Mouse (Mus musculus): ENCODE measurements around the gene Hemk1. TPM values are rescaled to one million over a fixed set of nuclear protein-coding genes. Genes with fewer than 3 reads are reported as not detected.

Hemk1 gene
- polyA plus RNA-seq, 1 experiment from 2014 or later = 9.7 TPM

DNA sequence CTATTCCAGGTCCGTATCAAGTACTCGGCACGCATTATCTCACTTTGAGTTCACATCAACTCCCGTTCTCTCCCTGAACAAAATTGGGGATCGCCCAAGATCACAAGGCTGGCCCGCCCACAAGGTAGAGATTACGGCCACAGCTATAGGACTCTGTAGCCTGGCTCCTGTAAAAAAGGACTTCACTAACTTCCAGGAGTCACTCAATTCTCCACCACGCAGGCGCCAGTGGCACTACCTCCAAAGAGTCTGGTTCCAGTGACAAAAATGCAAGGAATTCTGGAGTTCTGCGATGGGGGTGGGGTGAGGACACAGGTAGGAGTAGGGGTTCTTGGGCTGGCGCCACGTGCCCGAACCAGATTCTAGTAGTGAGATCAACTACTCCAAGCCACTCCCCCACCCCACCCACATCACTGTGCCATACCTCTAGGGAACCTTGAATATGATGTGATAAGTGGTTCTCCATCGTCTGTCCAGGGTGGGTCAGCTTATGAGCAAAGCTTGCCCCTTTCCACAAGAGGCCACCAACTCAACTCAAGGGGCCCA lies 50.0 kb downstream of the Hemk1 start:
- no peak for ATAC-seq (ENCODE audit: low FRiP score)
- no peaks in the 10 kb centered on the region for H3K36me3 ChIP-seq (ENCODE audit: control insufficient read depth, insufficient read depth, low read length)
- H3K9ac ChIP-seq (ENCODE audit: low read depth, low read length) = no peak overlapping the region
- no peaks in the 10 kb centered on the region for H3K9me3 ChIP-seq (ENCODE audit: control insufficient read depth, low read length)
- no peak for DNase-seq (ENCODE audit: low spot score)
- no peak overlapping the region for H3K27ac ChIP-seq (ENCODE audit: low read depth, low read length)
- H3K4me1 ChIP-seq (replicated peaks; ENCODE audit: control insufficient read depth, insufficient read depth, low read length) = peaks cover 3% of the 10 kb centered on the region; the same call in 1 of the 2 replicates
- no peak overlapping the region for H3K4me3 ChIP-seq (ENCODE audit: low read depth, low read length)
- 91% methylated on average over 14 of the region's 14 CpGs for WGBS
- H3K4me2 ChIP-seq (replicated peaks; ENCODE audit: low read depth, low read length) = no peak overlapping the region
- H3K27me3 ChIP-seq (ENCODE audit: control insufficient read depth, insufficient read depth, low read length) = peaks cover 7% of the 10 kb centered on the region

- no peak for DNase-seq (ENCODE audit: low spot score)
- no peak for ATAC-seq (ENCODE audit: low FRiP score)
- H3K4me3 ChIP-seq (ENCODE audit: low read depth, low read length) = no peak overlapping the region
- H3K9me3 ChIP-seq (ENCODE audit: control insufficient read depth, low read length) = no peaks in the 10 kb centered on the region
- H3K27me3 ChIP-seq (ENCODE audit: control insufficient read depth, insufficient read depth, low read length) = peaks cover 4% of the 10 kb centered on the region; the same call in 1 of the 2 replicates
- no peaks in the 10 kb centered on the region for H3K36me3 ChIP-seq (ENCODE audit: control insufficient read depth, insufficient read depth, low read length)
- H3K9ac ChIP-seq (ENCODE audit: low read depth, low read length) = no peak overlapping the region
- WGBS = 72% methylated on average over 2 of the region's 2 CpGs
- no peak overlapping the region for H3K4me2 ChIP-seq (replicated peaks; ENCODE audit: low read depth, low read length)
- no peak overlapping the region for H3K27ac ChIP-seq (ENCODE audit: low read depth, low read length)
- peaks cover 3% of the 10 kb centered on the region; the same call in 1 of the 2 replicates for H3K4me1 ChIP-seq (replicated peaks; ENCODE audit: control insufficient read depth, insufficient read depth, low read length)
Observed at GRCm38 (mm10) chr9:107287294-107287693, 50.9 kb downstream of the Hemk1 start.

- DNase-seq (ENCODE audit: low spot score) = no peak
Observed at GRCm38 (mm10) chr9:107285009-107285408, 53.1 kb downstream of the Hemk1 start.

DNA sequence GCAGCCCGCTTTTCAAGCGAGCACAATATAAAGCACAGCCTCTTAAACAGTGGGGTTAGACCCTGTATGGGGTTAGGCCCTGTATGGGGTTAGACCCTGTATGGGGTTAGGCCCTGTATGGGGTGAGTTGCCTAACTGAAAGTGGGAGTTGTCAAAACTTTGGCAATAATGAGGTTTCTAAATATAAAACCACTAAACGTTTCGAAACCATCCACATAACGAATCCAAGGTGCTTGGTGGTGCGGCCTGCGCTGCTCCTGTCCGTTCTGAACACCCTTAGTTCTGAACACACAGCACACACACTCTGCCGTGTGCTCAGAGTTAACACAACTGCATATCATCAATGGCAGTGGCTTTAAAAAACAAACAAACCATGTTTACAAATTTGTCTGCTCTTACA lies 55.2 kb downstream of the Hemk1 start:
- Histone ChIP-seq H3K27ac (ENCODE audit: low read depth, low read length) (no peak overlapping the region), H3K4me3 (ENCODE audit: low read depth, low read length) (no peak overlapping the region), H3K36me3 (ENCODE audit: control insufficient read depth, insufficient read depth, low read length) (no peaks in the 10 kb centered on the region), H3K4me1 (replicated peaks; ENCODE audit: control insufficient read depth, insufficient read depth, low read length) (no peaks in the 10 kb centered on the region), H3K27me3 (ENCODE audit: control insufficient read depth, insufficient read depth, low read length) (no peaks in the 10 kb centered on the region), H3K9ac (ENCODE audit: low read depth, low read length) (no peak overlapping the region), H3K9me3 (ENCODE audit: control insufficient read depth, low read length) (no peaks in the 10 kb centered on the region), H3K4me2 (replicated peaks; ENCODE audit: low read depth, low read length) (no peak overlapping the region)
- 87% methylated on average over 9 of the region's 9 CpGs for WGBS
- ATAC-seq (ENCODE audit: low FRiP score) (no peak), DNase-seq (ENCODE audit: low spot score) (no peak)

More at GRCm38 (mm10) chr9:107285009-107285408, 53.1 kb downstream of the Hemk1 start:
- Histone ChIP-seq H3K27ac (ENCODE audit: low read depth, low read length) (no peak overlapping the region), H3K27me3 (ENCODE audit: control insufficient read depth, insufficient read depth, low read length) (peaks cover 4% of the 10 kb centered on the region; the same call in 1 of the 2 replicates), H3K36me3 (ENCODE audit: control insufficient read depth, insufficient read depth, low read length) (no peaks in the 10 kb centered on the region), H3K4me1 (replicated peaks; ENCODE audit: control insufficient read depth, insufficient read depth, low read length) (peaks cover 3% of the 10 kb centered on the region; the same call in 1 of the 2 replicates), H3K4me2 (replicated peaks; ENCODE audit: low read depth, low read length) (no peak overlapping the region), H3K9me3 (ENCODE audit: control insufficient read depth, low read length) (no peaks in the 10 kb centered on the region), H3K9ac (ENCODE audit: low read depth, low read length) (no peak overlapping the region), H3K4me3 (ENCODE audit: low read depth, low read length) (no peak overlapping the region)
- ATAC-seq (ENCODE audit: low FRiP score) = no peak
- WGBS = 18% methylated on average over 3 of the region's 3 CpGs

DNA sequence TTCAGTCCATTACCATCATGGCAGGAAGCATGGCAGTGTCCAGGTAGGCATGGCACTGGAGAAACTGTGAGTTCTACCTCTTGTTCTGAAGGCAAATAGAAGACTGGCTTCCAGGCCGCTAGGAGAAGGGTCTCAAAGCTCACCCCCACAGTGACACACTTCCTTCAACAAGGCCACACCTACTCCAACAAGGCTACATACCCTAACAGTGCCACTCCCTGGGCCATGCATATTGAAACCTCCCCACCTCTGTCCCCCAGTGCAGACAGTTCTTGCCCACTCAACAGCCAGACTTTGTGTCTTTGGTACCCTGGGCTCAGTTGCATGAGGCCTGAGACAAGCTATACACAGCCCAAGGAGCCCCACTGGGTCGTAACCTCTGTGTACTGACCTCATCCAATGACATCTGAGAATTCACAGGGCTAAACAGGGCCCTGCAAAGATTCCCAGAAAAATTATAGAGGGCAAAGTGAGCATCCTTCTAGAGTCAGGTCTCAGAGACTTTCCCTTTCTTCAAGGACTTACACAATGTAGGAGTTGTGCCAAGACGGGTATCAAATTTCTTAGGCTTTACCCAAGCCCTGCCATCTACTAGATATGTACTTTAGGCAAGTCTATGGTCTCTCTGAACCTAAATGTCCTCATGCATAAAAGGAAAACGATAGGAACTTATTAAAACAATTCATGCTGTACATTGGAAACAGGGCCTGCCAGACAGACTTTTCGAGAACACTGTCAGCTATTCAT lies 56.7 kb downstream of the Hemk1 start:
- H3K4me1 ChIP-seq (replicated peaks; ENCODE audit: control insufficient read depth, insufficient read depth, low read length) = no peaks in the 10 kb centered on the region

GRCm38 (mm10) chr9:107280322-107281027 lies 57.7 kb downstream of the Hemk1 start:
- peak; percentile 22; the same call in 1 of the 2 replicates for ATAC-seq (ENCODE audit: low FRiP score)
- H3K4me1 ChIP-seq (replicated peaks; ENCODE audit: control insufficient read depth, insufficient read depth, low read length) = no peaks in the 10 kb centered on the region
- no peaks in the 10 kb centered on the region for H3K36me3 ChIP-seq (ENCODE audit: control insufficient read depth, insufficient read depth, low read length)
- no peaks in the 10 kb centered on the region for H3K9me3 ChIP-seq (ENCODE audit: control insufficient read depth, low read length)
- no peak overlapping the region for H3K4me3 ChIP-seq (ENCODE audit: low read depth, low read length)
- no peak for DNase-seq (ENCODE audit: low spot score)
- no peaks in the 10 kb centered on the region for H3K27me3 ChIP-seq (ENCODE audit: control insufficient read depth, insufficient read depth, low read length)
- no peak overlapping the region for H3K4me2 ChIP-seq (replicated peaks; ENCODE audit: low read depth, low read length)
- H3K27ac ChIP-seq (ENCODE audit: low read depth, low read length) = no peak overlapping the region
- H3K9ac ChIP-seq (ENCODE audit: low read depth, low read length) = no peak overlapping the region
- 42% methylated on average over 13 of the region's 13 CpGs for WGBS

More for the DNA sequence above, 56.7 kb downstream of the Hemk1 start:
- 84% methylated on average over 5 of the region's 5 CpGs for WGBS
- no peaks in the 10 kb centered on the region for H3K36me3 ChIP-seq (ENCODE audit: control insufficient read depth, insufficient read depth, low read length)
- no peak overlapping the region for H3K4me3 ChIP-seq (ENCODE audit: low read depth, low read length)
- no peaks in the 10 kb centered on the region for H3K9me3 ChIP-seq (ENCODE audit: control insufficient read depth, low read length)
- DNase-seq (ENCODE audit: low spot score) (no peak), ATAC-seq (ENCODE audit: low FRiP score) (no peak)
- no peaks in the 10 kb centered on the region for H3K27me3 ChIP-seq (ENCODE audit: control insufficient read depth, insufficient read depth, low read length)
- no peak overlapping the region for H3K9ac ChIP-seq (ENCODE audit: low read depth, low read length)
- H3K27ac ChIP-seq (ENCODE audit: low read depth, low read length) = no peak overlapping the region
- H3K4me2 ChIP-seq (replicated peaks; ENCODE audit: low read depth, low read length) = no peak overlapping the region

GRCm38 (mm10) chr9:107279378-107280321 lies 58.5 kb downstream of the Hemk1 start:
- peak; percentile 45 for DNase-seq (ENCODE audit: low spot score)
- H3K9ac ChIP-seq (ENCODE audit: low read depth, low read length) = 0 out of 2 replicates have a peak overlapping the region, but pooled peaks have one; percentile 5
- H3K4me2 ChIP-seq (replicated peaks; ENCODE audit: low read depth, low read length) = no peak overlapping the region; the same call in 1 of the 2 replicates

More at GRCm38 (mm10) chr9:107279378-107280321, 58.5 kb downstream of the Hemk1 start:
- Histone ChIP-seq H3K9me3 (ENCODE audit: control insufficient read depth, low read length) (no peaks in the 10 kb centered on the region), H3K4me1 (replicated peaks; ENCODE audit: control insufficient read depth, insufficient read depth, low read length) (no peaks in the 10 kb centered on the region), H3K36me3 (ENCODE audit: control insufficient read depth, insufficient read depth, low read length) (no peaks in the 10 kb centered on the region), H3K27ac (ENCODE audit: low read depth, low read length) (no peak overlapping the region), H3K27me3 (ENCODE audit: control insufficient read depth, insufficient read depth, low read length) (no peaks in the 10 kb centered on the region), H3K4me3 (ENCODE audit: low read depth, low read length) (no peak overlapping the region)
- peak; percentile 64; the same call in 1 of the 2 replicates for ATAC-seq (ENCODE audit: low FRiP score)
- 22% methylated on average over 16 of the region's 16 CpGs for WGBS
